Mouse (Mus musculus): ENCODE data around the gene Fam196b. TPM values are rescaled to one million over a fixed set of nuclear protein-coding genes. Genes with fewer than 3 reads are reported as not detected.

Fam196b gene
- total RNA-seq, 2 experiments from 2014 or later = 0.31 to 1.2 TPM

GRCm38 (mm10) chr11:34431978-34432377, 117.4 kb downstream of the Fam196b start:
- DNase-seq = no peak
- TF ChIP-seq CTCF (IDR thresholded peaks at IDR 0.05) = no peak
- Histone ChIP-seq H3K4me3 (no peak overlapping the region), H3K27ac (no peak overlapping the region)
- intact Hi-C loops (cut with DNase I) = no loop called here

GRCm38 (mm10) chr11:34437446-34437845, 122.8 kb downstream of the Fam196b start:
- intact Hi-C loops (cut with DNase I) = no loop called here
- no peak for TF ChIP-seq CTCF (IDR thresholded peaks at IDR 0.05)
- Histone ChIP-seq H3K4me3 (no peak overlapping the region), H3K27ac (no peak overlapping the region)
- no peak for DNase-seq

- DNase-seq = no peak
- TF ChIP-seq CTCF (IDR thresholded peaks at IDR 0.05) = no peak
- intact Hi-C loops (cut with DNase I) = no loop called here
- Histone ChIP-seq H3K4me3 (no peak overlapping the region), H3K27ac (no peak overlapping the region)
These were observed 123.8 kb downstream of the Fam196b start for GRCm38 (mm10) chr11:34438429-34438828.

- intact Hi-C loops (cut with DNase I) = no loop called here
These were observed 133.3 kb downstream of the Fam196b start for GRCm38 (mm10) chr11:34447891-34448290.

GRCm38 (mm10) chr11:34449944-34450343, 135.3 kb downstream of the Fam196b start:
- TF ChIP-seq CTCF (IDR thresholded peaks at IDR 0.05) = no peak
- intact Hi-C loops (cut with DNase I) = no loop called here
- no peak overlapping the region for H3K4me3 ChIP-seq
- H3K27ac ChIP-seq = no peak overlapping the region
- no peak for DNase-seq

More at GRCm38 (mm10) chr11:34447891-34448290, 133.3 kb downstream of the Fam196b start:
- H3K27ac ChIP-seq = no peak overlapping the region
- no peak for DNase-seq
- H3K4me3 ChIP-seq = no peak overlapping the region
- TF ChIP-seq CTCF (IDR thresholded peaks at IDR 0.05) = no peak

GRCm38 (mm10) chr11:34467056-34467455, 152.4 kb downstream of the Fam196b start:
- no peak overlapping the region for H3K4me3 ChIP-seq
- H3K27ac ChIP-seq = no peak overlapping the region
- DNase-seq = no peak
- intact Hi-C loops (cut with DNase I) = no loop called here
- no peak for TF ChIP-seq CTCF (IDR thresholded peaks at IDR 0.05)

- intact Hi-C loops (cut with DNase I) = no loop called here
- no peak for TF ChIP-seq CTCF (IDR thresholded peaks at IDR 0.05)
- no peak for DNase-seq
- Histone ChIP-seq H3K4me3 (no peak overlapping the region), H3K27ac (no peak overlapping the region)
These were observed 153.9 kb downstream of the Fam196b start for GRCm38 (mm10) chr11:34468571-34468970.

GRCm38 (mm10) chr11:34469792-34470191, 155.2 kb downstream of the Fam196b start:
- no peak overlapping the region for H3K4me3 ChIP-seq
- DNase-seq = no peak
- no peak overlapping the region for H3K27ac ChIP-seq
- intact Hi-C loops (cut with DNase I) = no loop called here
- no peak for TF ChIP-seq CTCF (IDR thresholded peaks at IDR 0.05)

Other genes with a start within 250 kb of the Fam196b start
- not detected for gene 4930469K13Rik, start 216.3 kb upstream of the Fam196b start, total RNA-seq (2021)
- not detected for gene Foxi1, start 106.7 kb upstream of the Fam196b start, total RNA-seq (2021)